Comparison of ENCODE assay signal across 9 mouse cellular contexts in genomic region chr14:77928021-77928420, GRCm38 (mm10). TPM values are rescaled to one million over a fixed set of nuclear protein-coding genes. Genes with fewer than 3 reads are reported as not detected.
A peak's percentile ranks its signal among the peaks of the same experiment; 100 is the strongest.
DNase-seq lines count a peak whose midpoint lies in the region; ATAC-seq lines count a peak whose summit lies in the region.
"Had no signal": no experiment of that assay in that cellular context is flagged by ENCODE, and none has a peak within 500 bp of the region (broad histone marks: within the 10 kb centered on the region; RNA-seq: fewer than 3 reads in every experiment).

No protein-coding gene starts in this region.

- no peak overlapping the region for H3K9ac ChIP-seq in kidney, embryonic 14.5 days (ENCODE audit: low read depth, low read length)
- H3K9ac ChIP-seq: embryonic facial prominence, embryonic 15.5 days had no signal

- WGBS in kidney, embryonic 14.5 days, result 44% methylated on average over 6 of the region's 6 CpGs

- H3K27ac ChIP-seq in kidney, embryonic 14.5 days (ENCODE audit: low read depth, low read length), result no peak overlapping the region
- H3K27ac ChIP-seq: embryonic facial prominence, embryonic 15.5 days had no signal

- no peak overlapping the region for H3K4me2 ChIP-seq in kidney, embryonic 14.5 days (replicated peaks; ENCODE audit: low read depth, low read length)
- H3K4me2 ChIP-seq: embryonic facial prominence, embryonic 15.5 days had no signal

- H3K9me3 ChIP-seq in kidney, embryonic 14.5 days (ENCODE audit: control insufficient read depth, low read length), result no peaks in the 10 kb centered on the region
- H3K9me3 ChIP-seq: embryonic facial prominence, embryonic 15.5 days had no signal

- intact Hi-C loops in left cerebral cortex, postnatal 36 days (cut with DNase I), result loop anchor here (5.0 kb wide), 1 partner anchor 876 kb away; no protein-coding TSS in a partner anchor

- ATAC-seq in kidney, embryonic 14.5 days (ENCODE audit: low FRiP score, low TSS enrichment), result no peak

- H3K36me3 ChIP-seq in kidney, embryonic 14.5 days (ENCODE audit: control insufficient read depth, insufficient read depth, low read length), result no peaks in the 10 kb centered on the region
- H3K36me3 ChIP-seq: embryonic facial prominence, embryonic 15.5 days had no signal

- H3K27me3 ChIP-seq in kidney, embryonic 14.5 days (ENCODE audit: control insufficient read depth, insufficient read depth, low read length), result no peaks in the 10 kb centered on the region
- H3K27me3 ChIP-seq: embryonic facial prominence, embryonic 15.5 days had no signal

- no peak overlapping the region for H3K4me3 ChIP-seq in kidney, embryonic 14.5 days (ENCODE audit: low read length)
- H3K4me3 ChIP-seq: embryonic facial prominence, embryonic 15.5 days had no signal

- H3K4me1 ChIP-seq in kidney, embryonic 14.5 days (ENCODE audit: control insufficient read depth, insufficient read depth, low read length), result peaks cover 7% of the 10 kb centered on the region; the same call in 1 of the 2 replicates

- DNase-seq in kidney, adult 18-20 months, result peak; percentile 71
- peak; percentile 58 to 91 for DNase-seq in adrenal gland, adult (ENCODE audit: inconsistent age in 2 of 2, low spot score in 1 of 2)
- peak; percentile 58 for DNase-seq in embryo, embryonic 10 days (ENCODE audit: low spot score)
- DNase-seq in induced T-regulatory cell, adult 2 months (ENCODE audit: low read depth), result peak; percentile 86
- DNase-seq in left cerebral cortex, postnatal 36 days (ENCODE audit: low spot score in 2 of 2), result peak; percentile 30 to 52
- DNase-seq in ovary, postnatal 14 days (ENCODE audit: low spot score), result peak; percentile 58
- peak; percentile 45 to 80 for DNase-seq in thymus, postnatal 10 days (ENCODE audit: low spot score in 2 of 2)

RNA-seq across cellular contexts. Expression of gene Epsti1, which starts 24.0 kb away (rescaled TPM):
- polyA plus RNA-seq in kidney, embryonic 14.5 days (2014; fragmentation: Nextera tagmentation; extraction: Ambion mirVana), result 0.53 and 0.73 TPM in 2 replicates
- total RNA-seq in left cerebral cortex, postnatal 36 days (2021), result under 1 TPM; 0.27 to 0.32 TPM

RNA-seq across cellular contexts. Expression of gene Dnajc15, which starts 53.1 kb away (rescaled TPM):
- 130 and 169 TPM in 2 replicates for polyA plus RNA-seq in kidney, embryonic 14.5 days (2014; fragmentation: Nextera tagmentation; extraction: Ambion mirVana)
- total RNA-seq in left cerebral cortex, postnatal 36 days (2021), result 10 to 100 TPM; 60.7 to 77.0 TPM
